Mouse (Mus musculus) lung, embryonic 14.5 days (tissue): Measurements from ENCODE around the gene Grip1. TPM values are rescaled to one million over a fixed set of nuclear protein-coding genes. Genes with fewer than 3 reads are reported as not detected.

Experiments
- ATAC-seq: fragments of 200-750 bp; cut with Nextera tagmentation; 2 replicates; pipeline ENCODE4 v1.8.0; 2017; ENCODE audit warnings: mild to moderate bottlenecking, moderate TSS enrichment, moderate library complexity; ENCODE audit not compliant: insufficient read depth
- DNase-seq: peaks from one replicate; pipeline ENCODE4 v3.0.0-alpha.2; 2015
- H3K27ac ChIP-seq: fragments of 300-500 bp; sonication (generic); 2 replicates; pipeline ENCODE4 v1.5.1; 2014; ENCODE audit warnings: low read depth, mild to moderate bottlenecking, moderate library complexity
- H3K27me3 ChIP-seq: fragments of 300-500 bp; sonication (generic); 2 replicates; pipeline ENCODE4 v1.6.1; 2014; ENCODE audit warnings: low read length, control low read depth; ENCODE audit not compliant: insufficient read depth
- H3K36me3 ChIP-seq: fragments of 300-500 bp; sonication (generic); 2 replicates; pipeline ENCODE4 v1.6.1; 2014; ENCODE audit warnings: control low read depth; ENCODE audit not compliant: insufficient read depth
- H3K4me1 ChIP-seq: fragments of 300-500 bp; sonication (generic); 2 replicates; pipeline ENCODE4 v1.6.1; 2014; ENCODE audit warnings: antibody characterized with exemption, control low read depth; ENCODE audit not compliant: insufficient read depth
- H3K4me2 ChIP-seq: fragments of 300-500 bp; sonication (generic); 2 replicates; pipeline ENCODE4 v1.6.1; 2014; ENCODE audit warnings: mild to moderate bottlenecking
- H3K4me3 ChIP-seq: fragments of 300-500 bp; sonication (generic); 2 replicates; pipeline ENCODE4 v1.5.1; 2014; ENCODE audit warnings: low read depth, low read length
- H3K9ac ChIP-seq: fragments of 300-500 bp; sonication (generic); 2 replicates; pipeline ENCODE4 v1.6.1; 2014
- H3K9me3 ChIP-seq: fragments of 300-500 bp; sonication (generic); 2 replicates; pipeline ENCODE4 v1.6.1; 2016; ENCODE audit warnings: low read depth, low read length, control low read depth
- CTCF ChIP-seq: IDR thresholded peaks from 2 replicates; pipeline ENCODE4 v1.5.1; 2016; ENCODE audit warnings: antibody characterized with exemption, low read depth
- WGBS: fragments of 180-500 bp; shearing (Covaris S2); extraction: QIAGEN DNeasy Blood & Tissue Kit; methylation state at CpG from one replicate; pipeline ENCODE4 v1.1.7; 2014; 5-methylcytosine and 5-hydroxymethylcytosine counted together
- polyA plus RNA-seq: library from polyadenylated mRNA; unstranded; fragments of >200 nt; fragmentation: Nextera tagmentation; extraction: Ambion mirVana; gene quantifications from 2 replicates; pipeline ENCODE4 v1.2.1, GENCODE M21; 2014

Grip1 gene
- polyA plus RNA-seq, 1 experiment from 2014 or later: 2.6 TPM

DNA sequence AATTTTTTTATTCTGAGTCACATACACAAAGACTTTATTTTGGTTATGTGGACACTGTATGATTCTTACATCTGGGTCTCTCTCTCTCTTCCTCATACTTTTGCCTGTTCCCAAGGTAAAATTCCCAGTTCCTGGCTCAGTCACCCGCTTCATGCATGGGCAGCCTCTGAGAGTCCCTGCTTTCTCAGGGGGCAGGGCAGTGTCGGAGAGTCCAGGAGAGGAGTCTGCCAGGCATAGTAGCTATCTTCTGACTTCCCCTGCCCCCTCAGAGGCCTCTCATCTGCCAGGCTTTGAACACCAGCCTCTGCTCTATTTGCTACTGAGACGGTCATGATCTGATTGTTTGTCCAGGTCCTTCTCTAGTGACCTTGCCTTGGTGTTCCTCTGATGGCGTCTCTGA lies 175.0 kb downstream of the Grip1 start:
- no peak overlapping the region for H3K4me3 ChIP-seq
- H3K9ac ChIP-seq: no peak overlapping the region
- no peaks in the 10 kb centered on the region for H3K9me3 ChIP-seq
- ATAC-seq (no peak), DNase-seq (no peak)
- no peaks in the 10 kb centered on the region for H3K27me3 ChIP-seq
- no peak for TF ChIP-seq CTCF
- no peaks in the 10 kb centered on the region for H3K36me3 ChIP-seq
- 58% methylated on average over 4 of the region's 4 CpGs for WGBS
- no peaks in the 10 kb centered on the region for H3K4me1 ChIP-seq
- H3K4me2 ChIP-seq: no peak overlapping the region
- H3K27ac ChIP-seq: no peak overlapping the region

DNA sequence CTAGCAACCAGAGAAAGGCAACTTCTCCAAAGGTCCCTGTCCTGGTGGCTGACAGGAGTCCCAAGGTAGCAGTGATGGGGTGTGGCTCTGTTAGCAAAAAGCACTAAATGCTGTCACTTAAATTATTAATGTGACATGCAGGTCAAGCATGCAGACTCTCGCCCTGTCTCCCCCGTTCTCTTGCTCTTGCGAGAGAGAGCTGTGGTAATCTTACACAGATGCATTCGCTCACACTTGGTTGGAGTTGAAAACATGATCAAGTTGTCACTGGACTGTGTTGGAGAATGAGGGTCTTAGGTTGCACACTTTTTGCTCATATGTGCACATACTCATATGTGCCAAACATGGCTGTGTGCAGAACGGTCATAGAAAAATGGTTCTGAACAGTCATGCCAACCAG lies 176.8 kb downstream of the Grip1 start:
- Histone ChIP-seq H3K36me3 (no peaks in the 10 kb centered on the region), H3K9me3 (no peaks in the 10 kb centered on the region), H3K9ac (no peak overlapping the region), H3K4me2 (no peak overlapping the region), H3K27ac (no peak overlapping the region), H3K4me3 (no peak overlapping the region), H3K4me1 (no peaks in the 10 kb centered on the region), H3K27me3 (no peaks in the 10 kb centered on the region)
- ATAC-seq (no peak), DNase-seq (no peak)
- WGBS: 80% methylated on average over 5 of the region's 5 CpGs
- no peak for TF ChIP-seq CTCF

DNA sequence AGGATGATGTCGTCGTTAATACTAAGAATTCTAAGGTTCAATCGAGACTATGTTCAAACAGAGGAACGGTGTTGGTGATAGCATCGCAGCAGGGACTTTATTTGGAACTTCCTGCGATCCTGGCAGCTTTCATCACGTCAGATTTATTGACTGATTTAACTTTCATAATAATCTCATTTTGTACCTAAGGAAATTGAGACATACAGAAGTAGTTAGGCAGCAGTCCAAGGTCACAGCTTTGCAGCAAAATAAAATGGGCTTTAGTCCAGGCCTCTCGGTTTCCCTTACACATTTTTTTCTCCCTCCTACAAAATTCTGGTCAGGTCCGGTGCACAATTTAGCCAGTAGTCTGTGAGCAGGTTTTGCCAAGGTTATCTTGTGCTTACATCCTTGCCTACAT lies 178.3 kb downstream of the Grip1 start:
- no peak overlapping the region for H3K27ac ChIP-seq
- H3K36me3 ChIP-seq: no peaks in the 10 kb centered on the region
- no peak overlapping the region for H3K4me3 ChIP-seq
- no peak overlapping the region for H3K4me2 ChIP-seq
- WGBS: 34% methylated on average over 9 of the region's 9 CpGs
- no peaks in the 10 kb centered on the region for H3K9me3 ChIP-seq
- H3K9ac ChIP-seq: no peak overlapping the region
- H3K4me1 ChIP-seq: no peaks in the 10 kb centered on the region
- DNase-seq (peak; percentile 72), ATAC-seq (no peak)
- no peaks in the 10 kb centered on the region for H3K27me3 ChIP-seq
- TF ChIP-seq CTCF: no peak

GRCm38 (mm10) chr10:119634544-119634943 lies 180.9 kb downstream of the Grip1 start:
- Histone ChIP-seq H3K27ac (no peak overlapping the region), H3K27me3 (no peaks in the 10 kb centered on the region), H3K9ac (no peak overlapping the region), H3K4me2 (peak overlapping the region; percentile 21; the same call in 1 of the 2 replicates), H3K9me3 (no peaks in the 10 kb centered on the region), H3K4me1 (no peaks in the 10 kb centered on the region), H3K4me3 (no peak overlapping the region), H3K36me3 (no peaks in the 10 kb centered on the region)
- 38% methylated on average over 6 of the region's 6 CpGs for WGBS
- ATAC-seq (peak; percentile 60; the same call in 1 of the 2 replicates), DNase-seq (peak; percentile 31)
- no peak for TF ChIP-seq CTCF

DNA sequence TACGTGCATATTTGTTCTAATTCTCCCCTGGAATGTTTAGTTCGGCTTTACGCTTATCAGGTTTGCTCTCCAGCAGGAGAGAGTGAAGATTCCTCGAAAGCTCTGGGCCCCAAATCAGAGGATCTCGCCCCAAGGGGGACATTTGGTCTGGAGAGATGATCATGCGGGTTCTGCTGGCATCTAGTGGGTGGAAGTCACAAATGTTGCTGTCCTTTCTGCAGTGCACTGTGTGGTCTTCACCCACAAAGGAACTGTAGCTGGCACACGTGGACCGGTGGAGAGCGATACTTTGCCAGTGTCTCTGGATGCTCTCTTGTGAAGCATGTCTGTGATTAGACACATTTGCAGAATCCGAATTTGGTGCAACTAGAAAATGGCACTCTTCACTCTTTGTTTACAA lies 186.9 kb downstream of the Grip1 start:
- DNase-seq (peak; percentile 31), ATAC-seq (no peak)
- Histone ChIP-seq H3K4me2 (no peak overlapping the region), H3K27me3 (no peaks in the 10 kb centered on the region), H3K4me3 (no peak overlapping the region), H3K9me3 (no peaks in the 10 kb centered on the region), H3K27ac (no peak overlapping the region), H3K9ac (no peak overlapping the region), H3K4me1 (no peaks in the 10 kb centered on the region), H3K36me3 (no peaks in the 10 kb centered on the region)
- peak; percentile 43 for TF ChIP-seq CTCF
- 60% methylated on average over 10 of the region's 10 CpGs for WGBS

DNA sequence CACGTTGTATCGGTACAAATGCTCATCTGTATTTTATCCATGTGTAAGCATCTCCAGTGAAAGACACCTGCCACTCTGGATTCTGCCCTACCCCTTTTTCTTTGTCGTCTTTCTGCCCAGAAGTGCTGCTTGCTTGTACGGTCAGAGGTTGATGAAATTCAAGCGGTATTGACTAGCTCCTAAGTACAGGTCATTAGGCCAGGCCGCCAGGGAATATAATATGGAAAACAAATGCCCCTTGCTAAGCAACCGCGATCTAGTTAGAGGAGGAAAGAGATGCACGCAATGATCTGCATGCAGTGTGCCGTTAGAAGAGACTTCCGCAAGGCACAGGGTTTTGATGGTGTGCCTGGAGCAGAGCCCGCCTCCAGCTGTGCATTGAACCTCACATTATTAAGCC lies 187.4 kb downstream of the Grip1 start:
- H3K9ac ChIP-seq: no peak overlapping the region
- H3K27me3 ChIP-seq: no peaks in the 10 kb centered on the region
- no peak overlapping the region for H3K4me3 ChIP-seq
- H3K4me2 ChIP-seq: no peak overlapping the region
- no peak overlapping the region for H3K27ac ChIP-seq
- no peaks in the 10 kb centered on the region for H3K4me1 ChIP-seq
- TF ChIP-seq CTCF: no peak
- H3K36me3 ChIP-seq: no peaks in the 10 kb centered on the region
- ATAC-seq (no peak), DNase-seq (no peak)
- H3K9me3 ChIP-seq: no peaks in the 10 kb centered on the region
- WGBS: 77% methylated on average over 12 of the region's 12 CpGs

GRCm38 (mm10) chr10:119644289-119644688 lies 190.7 kb downstream of the Grip1 start:
- 34% methylated on average over 5 of the region's 5 CpGs for whole genome bisulfite sequencing
- no peak overlapping the region for H3K4me2 ChIP-seq
- no peak overlapping the region for H3K4me3 ChIP-seq
- no peaks in the 10 kb centered on the region for H3K36me3 ChIP-seq
- TF ChIP-seq CTCF: no peak
- no peaks in the 10 kb centered on the region for H3K4me1 ChIP-seq
- no peaks in the 10 kb centered on the region for H3K9me3 ChIP-seq
- DNase-seq: no peak
- no peaks in the 10 kb centered on the region for H3K27me3 ChIP-seq
- no peak overlapping the region for H3K9ac ChIP-seq
- no peak overlapping the region for H3K27ac ChIP-seq
- ATAC-seq: no peak
